Mouse (Mus musculus) macrophage (primary cell): Measurements from ENCODE around the gene Rabgap1. TPM values are rescaled to one million over a fixed set of nuclear protein-coding genes. Genes with fewer than 3 reads are reported as not detected.
A peak's percentile ranks its signal among the peaks of the same experiment; 100 is the strongest.

Experiments
- H3K27ac ChIP-seq: fragments of 350-480 bp; formaldehyde crosslinking; 2 replicates; pipeline ENCODE4 v1.9.0; 2021
- H3K36me3 ChIP-seq: fragments of 350-480 bp; formaldehyde crosslinking; 2 replicates; pipeline ENCODE4 v1.9.0; 2021; ENCODE audit errors: inconsistent target
- H3K4me3 ChIP-seq: fragments of 350-480 bp; formaldehyde crosslinking; 2 replicates; pipeline ENCODE4 v1.9.0; 2021; ENCODE audit errors: inconsistent target
- H3K79me2 ChIP-seq: fragments of 350-480 bp; formaldehyde crosslinking; 2 replicates; pipeline ENCODE4 v1.9.0; 2021; ENCODE audit errors: inconsistent target
- WGBS: methylation state at CpG from one replicate; pipeline ENCODE4 v1.1.7; 2026; ENCODE audit warnings: inconsistent platforms; ENCODE audit not compliant: missing documents; 5-methylcytosine and 5-hydroxymethylcytosine counted together
- polyA plus RNA-seq: library from polyadenylated mRNA; stranded (reverse); fragments of 250-400 nt; gene quantifications from 3 replicates; pipeline ENCODE4 v1.2.4, GENCODE M21; 2018; ENCODE audit warnings: inconsistent platforms
- total RNA-seq, 78 experiments: library from RNA; depleted of rRNA; stranded (reverse); fragments of 250-400 nt; gene quantifications; 1 replicate in 9 of 78; 2 replicates in 24 of 78; 3 replicates in 43 of 78; 4 replicates in 2 of 78; pipeline ENCODE4 v1.2.4; 2018; ENCODE audit warnings: inconsistent platforms in 56 of 78

The Rabgap1 gene
- 100 to 1,000 TPM; 101 to 291 (median 194) TPM for total RNA-seq (2018; cell fraction: chromatin; rRNA removed)
- total RNA-seq (2018; cell fraction: cytosol; rRNA removed), result 10 to 100 TPM; 25.3 to 46.1 (median 36.0) TPM
- total RNA-seq (2018; cell fraction: nucleus; rRNA removed), result 100 to 1,000 TPM in 9 of 26 experiments, 10 to 100 TPM in 17; 61.4 to 164 (median 82.4) TPM
- polyA plus RNA-seq, result 24.2 to 51.7 TPM (median 25.0 TPM) in 3 replicates

GRCm38 (mm10) chr2:37442611-37443591 is at the start of gene Rabgap1, which contains the start of the genes Zbtb26 and Zbtb6:
Gene Rabgap1 (plus strand): TSS chr2:37443279.
Gene Zbtb26 (minus strand): TSS chr2:37443135.
Gene Zbtb6 (minus strand): TSS chr2:37443171.
- under 1% methylated on average over 47 of the region's 51 CpGs for WGBS
- peak within 1 kb of the TSS; percentile 60 for H3K27ac ChIP-seq
- H3K36me3 ChIP-seq, result no peaks in the 10 kb centered on the region
- peak within 1 kb of the TSS; percentile 96 for H3K4me3 ChIP-seq
- peaks cover 84% of the 10 kb centered on the region for H3K79me2 ChIP-seq

- H3K27ac ChIP-seq, result no peak overlapping the region
- H3K79me2 ChIP-seq, result no peaks in the 10 kb centered on the region
- no peak overlapping the region for H3K4me3 ChIP-seq
- 9% methylated on average over 1 of the region's 1 CpGs for WGBS
- H3K36me3 ChIP-seq, result peaks cover 27% of the 10 kb centered on the region
Measured at GRCm38 (mm10) chr2:37395539-37395938, 47.5 kb upstream of the Rabgap1 start.

- Histone ChIP-seq H3K27ac (peak overlapping the region; percentile 48), H3K36me3 (no peaks in the 10 kb centered on the region), H3K79me2 (peaks cover 67% of the 10 kb centered on the region), H3K4me3 (peak overlapping the region; percentile 94)
- 4% methylated on average over 3 of the region's 3 CpGs for WGBS
Measured at GRCm38 (mm10) chr2:37421903-37422302, 21.2 kb upstream of the Rabgap1 start.

- peak within 1 kb of the TSS; percentile 48 for H3K27ac ChIP-seq
- under 1% methylated on average over 53 of the region's 75 CpGs for WGBS
- H3K79me2 ChIP-seq, result peaks cover 67% of the 10 kb centered on the region
- peak within 1 kb of the TSS; percentile 94 for H3K4me3 ChIP-seq
- peaks cover 5% of the 10 kb centered on the region; the same call in 1 of the 2 replicates for H3K36me3 ChIP-seq
Measured at GRCm38 (mm10) chr2:37422306-37423304, 20.5 kb upstream of the Rabgap1 start, which contains the start of gene Rc3h2. Gene Rc3h2 (minus strand): TSS chr2:37422903.

- Histone ChIP-seq H3K4me3 (no peak overlapping the region), H3K79me2 (peaks cover 67% of the 10 kb centered on the region), H3K27ac (no peak overlapping the region), H3K36me3 (peaks cover 8% of the 10 kb centered on the region; the same call in 1 of the 2 replicates)
- 40% methylated on average over 3 of the region's 3 CpGs for WGBS
Measured at GRCm38 (mm10) chr2:37423671-37424070, 19.4 kb upstream of the Rabgap1 start.

- Histone ChIP-seq H3K27ac (peak overlapping the region; percentile 82), H3K36me3 (peaks cover 11% of the 10 kb centered on the region; the same call in 1 of the 2 replicates), H3K4me3 (peak overlapping the region; percentile 86), H3K79me2 (peaks cover 56% of the 10 kb centered on the region)
- under 1% methylated on average over 36 of the region's 38 CpGs for WGBS
Measured at GRCm38 (mm10) chr2:37430593-37431464, 12.2 kb upstream of the Rabgap1 start.

GRCm38 (mm10) chr2:37431609-37432008 is 11.5 kb upstream of the Rabgap1 start:
- peaks cover 11% of the 10 kb centered on the region; the same call in 1 of the 2 replicates for H3K36me3 ChIP-seq
- WGBS, result 55% methylated on average over 7 of the region's 7 CpGs
- peak overlapping the region; percentile 86 for H3K4me3 ChIP-seq
- peaks cover 51% of the 10 kb centered on the region for H3K79me2 ChIP-seq
- peak overlapping the region; percentile 82 for H3K27ac ChIP-seq

- 9% methylated on average over 36 of the region's 44 CpGs for WGBS
- peaks cover 89% of the 10 kb centered on the region for H3K79me2 ChIP-seq
Measured at GRCm38 (mm10) chr2:37451667-37452375, 8.7 kb downstream of the Rabgap1 start.

GRCm38 (mm10) chr2:37452376-37452760 is 9.3 kb downstream of the Rabgap1 start:
- 0% methylated on average over 16 of the region's 24 CpGs for WGBS
- H3K79me2 ChIP-seq, result peaks cover 89% of the 10 kb centered on the region
- H3K36me3 ChIP-seq, result no peaks in the 10 kb centered on the region
- peak overlapping the region; percentile 24; the same call in 1 of the 2 replicates for H3K27ac ChIP-seq
- peak overlapping the region; percentile 82 for H3K4me3 ChIP-seq

More at GRCm38 (mm10) chr2:37451667-37452375, 8.7 kb downstream of the Rabgap1 start:
- peak overlapping the region; percentile 82 for H3K4me3 ChIP-seq
- H3K27ac ChIP-seq, result no peak overlapping the region; the same call in 1 of the 2 replicates
- no peaks in the 10 kb centered on the region for H3K36me3 ChIP-seq

- H3K36me3 ChIP-seq, result no peaks in the 10 kb centered on the region
- WGBS, result 84% methylated on average over 4 of the region's 4 CpGs
- no peak overlapping the region for H3K27ac ChIP-seq
Measured at GRCm38 (mm10) chr2:37460707-37461106, 17.6 kb downstream of the Rabgap1 start.

GRCm38 (mm10) chr2:37466266-37466665 is 23.2 kb downstream of the Rabgap1 start:
- peaks cover 68% of the 10 kb centered on the region for H3K79me2 ChIP-seq
- WGBS, result 90% methylated on average over 4 of the region's 4 CpGs
- H3K36me3 ChIP-seq, result peaks cover 13% of the 10 kb centered on the region
- H3K27ac ChIP-seq, result no peak overlapping the region
- H3K4me3 ChIP-seq, result no peak overlapping the region

More at GRCm38 (mm10) chr2:37460707-37461106, 17.6 kb downstream of the Rabgap1 start:
- H3K79me2 ChIP-seq, result peaks cover 99% of the 10 kb centered on the region
- H3K4me3 ChIP-seq, result no peak overlapping the region

GRCm38 (mm10) chr2:37479559-37479958 is 36.5 kb downstream of the Rabgap1 start:
- Histone ChIP-seq H3K36me3 (peaks cover 43% of the 10 kb centered on the region), H3K4me3 (no peak overlapping the region), H3K27ac (no peak overlapping the region), H3K79me2 (no peaks in the 10 kb centered on the region)
